Mouse (Mus musculus): Measurements from ENCODE around the gene Slc25a10. TPM values are rescaled to one million over a fixed set of nuclear protein-coding genes. Genes with fewer than 3 reads are reported as not detected.
A peak's percentile ranks its signal among the peaks of the same experiment; 100 is the strongest.

Slc25a10 gene
- total and polyA plus RNA-seq, 2 experiments from 2014 or later: 20.5 to 22.8 TPM

DNA sequence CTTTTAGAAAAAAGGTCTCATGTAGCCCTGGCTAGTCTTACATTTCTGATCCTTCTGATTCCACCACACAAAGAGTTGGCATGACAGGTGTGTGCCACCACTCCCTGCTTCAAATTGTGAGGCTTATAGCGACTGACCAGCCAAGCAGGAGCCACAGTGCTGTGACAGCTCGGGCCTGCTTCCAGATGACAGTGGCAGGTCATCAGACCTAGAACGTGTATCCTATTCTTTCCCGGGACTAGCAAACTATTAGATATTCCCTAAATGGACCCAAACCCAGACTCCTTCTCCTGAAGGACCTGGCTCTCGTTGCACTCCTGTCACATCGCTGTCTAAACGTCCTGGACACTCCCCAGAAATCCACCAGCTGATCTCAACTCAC, 57.1 kb downstream of the Slc25a10 start:
- Histone ChIP-seq H3K27me3 (ENCODE audit: insufficient read depth, low read length) (no peaks in the 10 kb centered on the region), H3K4me2 (ENCODE audit: low read depth) (peak overlapping the region; percentile 84), H3K9me3 (ENCODE audit: low read length) (no peaks in the 10 kb centered on the region), H3K9ac (peak overlapping the region; percentile 90), H3K36me3 (ENCODE audit: insufficient read depth) (peaks cover 17% of the 10 kb centered on the region), H3K4me1 (ENCODE audit: insufficient read depth) (peaks cover 13% of the 10 kb centered on the region), H3K4me3 (ENCODE audit: low read depth, low read length) (peak overlapping the region; percentile 91), H3K27ac (ENCODE audit: low read depth, low read length) (peak overlapping the region; percentile 81)
- no peak for ATAC-seq
- TF ChIP-seq CTCF (IDR thresholded peaks at IDR 0.05; ENCODE audit: low read depth): no peak
- 22% methylated on average over 7 of the region's 7 CpGs for WGBS
- DNase-seq: no peak

Other genes starting within 250 kb of the Slc25a10 start
- 2,455 and 2,516 TPM in 2 replicates for gene Actg1, start 143.3 kb upstream of the Slc25a10 start, total RNA-seq (2014; rRNA removed)
- 4,096 and 4,381 TPM in 2 replicates for gene Actg1, start 143.3 kb upstream of the Slc25a10 start, polyA plus RNA-seq (2015; fragmentation: Nextera tagmentation; extraction: Ambion mirVana)
- 0.29 TPM in 1 of 2 replicates, not detected in the other for gene Fscn2, start 130.3 kb upstream of the Slc25a10 start, total RNA-seq (2014; rRNA removed)
- 1.9 and 2.0 TPM in 2 replicates for gene Fscn2, start 130.3 kb upstream of the Slc25a10 start, polyA plus RNA-seq (2015; fragmentation: Nextera tagmentation; extraction: Ambion mirVana)
- gene Faap100, start 113.1 kb upstream of the Slc25a10 start, total RNA-seq (2014; rRNA removed): 107 and 132 TPM in 2 replicates
- gene Faap100, start 113.1 kb upstream of the Slc25a10 start, polyA plus RNA-seq (2015; fragmentation: Nextera tagmentation; extraction: Ambion mirVana): 73.4 and 97.8 TPM in 2 replicates
- gene Nploc4, start 54.1 kb upstream of the Slc25a10 start, total RNA-seq (2014; rRNA removed): 44.2 and 65.8 TPM in 2 replicates
- gene Nploc4, start 54.1 kb upstream of the Slc25a10 start, polyA plus RNA-seq (2015; fragmentation: Nextera tagmentation; extraction: Ambion mirVana): 23.1 and 28.6 TPM in 2 replicates
- not detected in 2 replicates for gene Tspan10, start 49.2 kb upstream of the Slc25a10 start, total RNA-seq (2014; rRNA removed)
- gene Tspan10, start 49.2 kb upstream of the Slc25a10 start, polyA plus RNA-seq (2015; fragmentation: Nextera tagmentation; extraction: Ambion mirVana): not detected in 2 replicates
- 0.33 TPM in 1 of 2 replicates, not detected in the other for gene Pde6g, start 38.3 kb upstream of the Slc25a10 start, total RNA-seq (2014; rRNA removed)
- gene Pde6g, start 38.3 kb upstream of the Slc25a10 start, polyA plus RNA-seq (2015; fragmentation: Nextera tagmentation; extraction: Ambion mirVana): 0.18 and 1.4 TPM in 2 replicates
- gene Oxld1, start 33.8 kb upstream of the Slc25a10 start, total RNA-seq (2014; rRNA removed): 9.9 and 15.2 TPM in 2 replicates
- gene Oxld1, start 33.8 kb upstream of the Slc25a10 start, polyA plus RNA-seq (2015; fragmentation: Nextera tagmentation; extraction: Ambion mirVana): 12.7 and 13.8 TPM in 2 replicates
- gene Ccdc137, start 33.7 kb upstream of the Slc25a10 start, total RNA-seq (2014; rRNA removed): 18.1 and 21.0 TPM in 2 replicates
- gene Ccdc137, start 33.7 kb upstream of the Slc25a10 start, polyA plus RNA-seq (2015; fragmentation: Nextera tagmentation; extraction: Ambion mirVana): 13.6 and 15.4 TPM in 2 replicates
- gene Arl16, start 24.2 kb upstream of the Slc25a10 start, total RNA-seq (2014; rRNA removed): 35.2 and 37.8 TPM in 2 replicates
- 40.3 and 56.4 TPM in 2 replicates for gene Arl16, start 24.2 kb upstream of the Slc25a10 start, polyA plus RNA-seq (2015; fragmentation: Nextera tagmentation; extraction: Ambion mirVana)
- gene Mrpl12, start 7.2 kb upstream of the Slc25a10 start, total RNA-seq (2014; rRNA removed): 42.6 and 49.9 TPM in 2 replicates
- 143 and 179 TPM in 2 replicates for gene Mrpl12, start 7.2 kb upstream of the Slc25a10 start, polyA plus RNA-seq (2015; fragmentation: Nextera tagmentation; extraction: Ambion mirVana)
- not detected in 2 replicates for gene Gcgr, start 38.9 kb downstream of the Slc25a10 start, total RNA-seq (2014; rRNA removed)
- 0.09 and 0.22 TPM in 2 replicates for gene Gcgr, start 38.9 kb downstream of the Slc25a10 start, polyA plus RNA-seq (2015; fragmentation: Nextera tagmentation; extraction: Ambion mirVana)
- 103 and 105 TPM in 2 replicates for gene Mcrip1, start 57.9 kb downstream of the Slc25a10 start, total RNA-seq (2014; rRNA removed)
- gene Mcrip1, start 57.9 kb downstream of the Slc25a10 start, polyA plus RNA-seq (2015; fragmentation: Nextera tagmentation; extraction: Ambion mirVana): 261 and 275 TPM in 2 replicates
- gene Ppp1r27, start 59.3 kb downstream of the Slc25a10 start, total RNA-seq (2014; rRNA removed): not detected in 2 replicates
- not detected in 2 replicates for gene Ppp1r27, start 59.3 kb downstream of the Slc25a10 start, polyA plus RNA-seq (2015; fragmentation: Nextera tagmentation; extraction: Ambion mirVana)
- gene P4hb, start 81.4 kb downstream of the Slc25a10 start, total RNA-seq (2014; rRNA removed): 162 and 174 TPM in 2 replicates
- gene P4hb, start 81.4 kb downstream of the Slc25a10 start, polyA plus RNA-seq (2015; fragmentation: Nextera tagmentation; extraction: Ambion mirVana): 208 and 218 TPM in 2 replicates
- 214 and 237 TPM in 2 replicates for gene Arhgdia, start 89.8 kb downstream of the Slc25a10 start, total RNA-seq (2014; rRNA removed)
- 416 and 435 TPM in 2 replicates for gene Arhgdia, start 89.8 kb downstream of the Slc25a10 start, polyA plus RNA-seq (2015; fragmentation: Nextera tagmentation; extraction: Ambion mirVana)
- 99.8 and 111 TPM in 2 replicates for gene Alyref, start 106.5 kb downstream of the Slc25a10 start, total RNA-seq (2014; rRNA removed)
- gene Alyref, start 106.5 kb downstream of the Slc25a10 start, polyA plus RNA-seq (2015; fragmentation: Nextera tagmentation; extraction: Ambion mirVana): 207 and 238 TPM in 2 replicates
- gene Anapc11, start 106.6 kb downstream of the Slc25a10 start, total RNA-seq (2014; rRNA removed): 54.2 and 64.2 TPM in 2 replicates
- gene Anapc11, start 106.6 kb downstream of the Slc25a10 start, polyA plus RNA-seq (2015; fragmentation: Nextera tagmentation; extraction: Ambion mirVana): 207 and 226 TPM in 2 replicates
- gene Npb, start 116.6 kb downstream of the Slc25a10 start, total RNA-seq (2014; rRNA removed): not detected in 2 replicates
- 0.42 and 0.80 TPM in 2 replicates for gene Npb, start 116.6 kb downstream of the Slc25a10 start, polyA plus RNA-seq (2015; fragmentation: Nextera tagmentation; extraction: Ambion mirVana)
- 102 and 129 TPM in 2 replicates for gene Pcyt2, start 126.1 kb downstream of the Slc25a10 start, total RNA-seq (2014; rRNA removed)
- 107 and 117 TPM in 2 replicates for gene Pcyt2, start 126.1 kb downstream of the Slc25a10 start, polyA plus RNA-seq (2015; fragmentation: Nextera tagmentation; extraction: Ambion mirVana)
- 48.7 and 51.8 TPM in 2 replicates for gene Sirt7, start 133.4 kb downstream of the Slc25a10 start, total RNA-seq (2014; rRNA removed)
- gene Sirt7, start 133.4 kb downstream of the Slc25a10 start, polyA plus RNA-seq (2015; fragmentation: Nextera tagmentation; extraction: Ambion mirVana): 37.4 and 40.7 TPM in 2 replicates
- gene Mafg, start 141.8 kb downstream of the Slc25a10 start, total RNA-seq (2014; rRNA removed): 37.5 and 40.1 TPM in 2 replicates
- gene Mafg, start 141.8 kb downstream of the Slc25a10 start, polyA plus RNA-seq (2015; fragmentation: Nextera tagmentation; extraction: Ambion mirVana): 24.6 and 39.7 TPM in 2 replicates
- gene Pycr1, start 151.9 kb downstream of the Slc25a10 start, total RNA-seq (2014; rRNA removed): 8.7 and 13.8 TPM in 2 replicates
- 19.5 and 23.0 TPM in 2 replicates for gene Pycr1, start 151.9 kb downstream of the Slc25a10 start, polyA plus RNA-seq (2015; fragmentation: Nextera tagmentation; extraction: Ambion mirVana)
- 1.1 and 3.2 TPM in 2 replicates for gene Myadml2, start 156.3 kb downstream of the Slc25a10 start, total RNA-seq (2014; rRNA removed)
- gene Myadml2, start 156.3 kb downstream of the Slc25a10 start, polyA plus RNA-seq (2015; fragmentation: Nextera tagmentation; extraction: Ambion mirVana): 1.3 and 1.5 TPM in 2 replicates
- 5.5 and 5.9 TPM in 2 replicates for gene Notum, start 169.3 kb downstream of the Slc25a10 start, total RNA-seq (2014; rRNA removed)
- 3.6 and 4.9 TPM in 2 replicates for gene Notum, start 169.3 kb downstream of the Slc25a10 start, polyA plus RNA-seq (2015; fragmentation: Nextera tagmentation; extraction: Ambion mirVana)
- 97.7 and 102 TPM in 2 replicates for gene Aspscr1, start 181.1 kb downstream of the Slc25a10 start, total RNA-seq (2014; rRNA removed)
- gene Aspscr1, start 181.1 kb downstream of the Slc25a10 start, polyA plus RNA-seq (2015; fragmentation: Nextera tagmentation; extraction: Ambion mirVana): 137 and 139 TPM in 2 replicates
- gene Cenpx, start 221.9 kb downstream of the Slc25a10 start, total RNA-seq (2014; rRNA removed): 28.5 and 52.1 TPM in 2 replicates
- gene Cenpx, start 221.9 kb downstream of the Slc25a10 start, polyA plus RNA-seq (2015; fragmentation: Nextera tagmentation; extraction: Ambion mirVana): 91.3 and 114 TPM in 2 replicates
- gene Lrrc45, start 222.1 kb downstream of the Slc25a10 start, total RNA-seq (2014; rRNA removed): 57.6 and 58.4 TPM in 2 replicates
- gene Lrrc45, start 222.1 kb downstream of the Slc25a10 start, polyA plus RNA-seq (2015; fragmentation: Nextera tagmentation; extraction: Ambion mirVana): 31.0 and 41.0 TPM in 2 replicates
- 598 and 666 TPM in 2 replicates for gene Rac3, start 229.6 kb downstream of the Slc25a10 start, total RNA-seq (2014; rRNA removed)
- gene Rac3, start 229.6 kb downstream of the Slc25a10 start, polyA plus RNA-seq (2015; fragmentation: Nextera tagmentation; extraction: Ambion mirVana): 681 and 697 TPM in 2 replicates
- 7.2 and 13.2 TPM in 2 replicates for gene Dcxr, start 235.4 kb downstream of the Slc25a10 start, total RNA-seq (2014; rRNA removed)
- 11.2 and 12.7 TPM in 2 replicates for gene Dcxr, start 235.4 kb downstream of the Slc25a10 start, polyA plus RNA-seq (2015; fragmentation: Nextera tagmentation; extraction: Ambion mirVana)
- 3.6 and 4.8 TPM in 2 replicates for gene Cbr2, start 240.3 kb downstream of the Slc25a10 start, total RNA-seq (2014; rRNA removed)
- 3.1 and 4.9 TPM in 2 replicates for gene Cbr2, start 240.3 kb downstream of the Slc25a10 start, polyA plus RNA-seq (2015; fragmentation: Nextera tagmentation; extraction: Ambion mirVana)